ENCODE assay signal across 13 mouse cellular contexts in the genomic region with DNA sequence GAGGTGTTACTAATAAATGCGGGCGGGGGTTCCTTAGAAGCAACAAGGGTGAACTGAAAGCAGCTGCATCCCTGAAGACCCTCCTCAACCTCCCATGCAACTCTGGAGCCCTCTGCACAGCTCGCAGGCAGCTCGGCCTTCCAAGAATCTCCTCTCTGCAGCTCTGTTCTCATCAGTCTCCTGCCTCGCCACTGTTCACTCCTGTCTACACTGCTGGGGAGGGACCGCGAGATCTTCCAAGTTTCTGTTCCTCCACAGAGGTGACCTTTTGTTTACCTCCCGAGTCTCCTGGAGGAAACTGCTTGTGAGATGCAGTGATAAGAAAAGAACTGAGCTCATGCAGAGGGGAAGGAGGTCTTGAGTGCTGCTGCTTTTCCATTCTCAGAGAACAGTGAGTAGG.
DNase-seq lines count a peak whose midpoint lies in the region; ATAC-seq lines count a peak whose summit lies in the region.
"Had no signal": no experiment of that assay in that cellular context is flagged by ENCODE, and none has a peak within 500 bp of the region (broad histone marks: within the 10 kb centered on the region; RNA-seq: fewer than 3 reads in every experiment).

No protein-coding gene starts in this region.

- H3K36me3 ChIP-seq in heart, embryonic 13.5 days = no peaks in the 10 kb centered on the region
- no peaks in the 10 kb centered on the region for H3K36me3 ChIP-seq in lung, embryonic 16.5 days (ENCODE audit: control insufficient read depth, insufficient read depth, low read length)
- H3K36me3 ChIP-seq in embryonic facial prominence, embryonic 13.5 days = no peaks in the 10 kb centered on the region
- H3K36me3 ChIP-seq: hindbrain, embryonic 12.5 days; limb, embryonic 15.5 days had no signal

- ATAC-seq in heart, embryonic 13.5 days (ENCODE audit: extremely low read depth, insufficient number of reproducible peaks, low FRiP score, low TSS enrichment) = no peak
- ATAC-seq in lung, embryonic 16.5 days (ENCODE audit: low read depth) = peak; percentile 50; the same call in 1 of the 2 replicates
- ATAC-seq in embryonic facial prominence, embryonic 13.5 days (ENCODE audit: insufficient number of reproducible peaks, insufficient read depth, low FRiP score, low TSS enrichment, low read depth) = no peak
- no peak for ATAC-seq in granulocyte monocyte progenitor cell, adult 5-6 weeks (replicated peaks; ENCODE audit: poor library complexity, severe bottlenecking)

- H3K9ac ChIP-seq in heart, embryonic 13.5 days = peak overlapping the region; percentile 62; the same call in 1 of the 2 replicates
- no peak overlapping the region for H3K9ac ChIP-seq in lung, embryonic 16.5 days (ENCODE audit: low read length)
- H3K9ac ChIP-seq in embryonic facial prominence, embryonic 13.5 days = no peak overlapping the region; the same call in 1 of the 2 replicates
- H3K9ac ChIP-seq: hindbrain, embryonic 12.5 days; limb, embryonic 15.5 days had no signal

- no peak overlapping the region; the same call in 1 of the 2 replicates for H3K27ac ChIP-seq in heart, embryonic 13.5 days (replicated peaks)
- no peak overlapping the region for H3K27ac ChIP-seq in lung, embryonic 16.5 days (ENCODE audit: low read length)
- peak overlapping the region; percentile 12; the same call in 1 of the 2 replicates for H3K27ac ChIP-seq in embryonic facial prominence, embryonic 13.5 days
- H3K27ac ChIP-seq: hindbrain, embryonic 12.5 days; limb, embryonic 15.5 days had no signal

- no peak overlapping the region for H3K4me3 ChIP-seq in heart, embryonic 13.5 days
- no peak overlapping the region for H3K4me3 ChIP-seq in lung, embryonic 16.5 days (ENCODE audit: low read length)
- H3K4me3 ChIP-seq in embryonic facial prominence, embryonic 13.5 days = no peak overlapping the region
- H3K4me3 ChIP-seq: hindbrain, embryonic 12.5 days; limb, embryonic 15.5 days had no signal

- 21% methylated on average over 8 of the region's 8 CpGs for WGBS in heart, embryonic 13.5 days
- 27% methylated on average over 8 of the region's 8 CpGs for WGBS in lung, embryonic 16.5 days
- WGBS in embryonic facial prominence, embryonic 13.5 days = 33% methylated on average over 8 of the region's 8 CpGs

- no peak for DNase-seq in heart, postnatal 4 days
- no peak for DNase-seq in lung, postnatal 14 days
- peak; percentile 18 for DNase-seq in retina, postnatal 1 day
- DNase-seq: cerebellum, adult 11 months; cerebellum, postnatal 36 days; lung, adult 18-20 months; right cerebral cortex, postnatal 14 days had no signal

- H3K4me1 ChIP-seq in heart, embryonic 13.5 days = peaks cover 75% of the 10 kb centered on the region
- peaks cover 20% of the 10 kb centered on the region for H3K4me1 ChIP-seq in lung, embryonic 16.5 days (replicated peaks; ENCODE audit: control insufficient read depth, insufficient read depth, low read length)
- peaks cover 71% of the 10 kb centered on the region for H3K4me1 ChIP-seq in embryonic facial prominence, embryonic 13.5 days

- H3K9me3 ChIP-seq in heart, embryonic 13.5 days = no peaks in the 10 kb centered on the region
- no peaks in the 10 kb centered on the region for H3K9me3 ChIP-seq in lung, embryonic 16.5 days (ENCODE audit: control insufficient read depth, low read length)
- H3K9me3 ChIP-seq in embryonic facial prominence, embryonic 13.5 days = no peaks in the 10 kb centered on the region
- H3K9me3 ChIP-seq: hindbrain, embryonic 12.5 days; limb, embryonic 15.5 days had no signal

- peak overlapping the region; percentile 11; the same call in 1 of the 2 replicates for H3K4me2 ChIP-seq in heart, embryonic 13.5 days
- no peak overlapping the region for H3K4me2 ChIP-seq in lung, embryonic 16.5 days (ENCODE audit: low read depth, low read length)
- no peak overlapping the region for H3K4me2 ChIP-seq in embryonic facial prominence, embryonic 13.5 days
- H3K4me2 ChIP-seq: hindbrain, embryonic 12.5 days; limb, embryonic 15.5 days had no signal

- no peaks in the 10 kb centered on the region for H3K27me3 ChIP-seq in heart, embryonic 13.5 days (replicated peaks)
- no peaks in the 10 kb centered on the region for H3K27me3 ChIP-seq in lung, embryonic 16.5 days (ENCODE audit: control insufficient read depth, insufficient read depth, low read depth, low read length)
- no peaks in the 10 kb centered on the region for H3K27me3 ChIP-seq in embryonic facial prominence, embryonic 13.5 days
- H3K27me3 ChIP-seq: hindbrain, embryonic 12.5 days; limb, embryonic 15.5 days had no signal
